Mouse (Mus musculus): ENCODE results near the gene Mcat. TPM values are rescaled to one million over a fixed set of nuclear protein-coding genes. Genes with fewer than 3 reads are reported as not detected.

Gene Mcat
- polyA plus RNA-seq, 1 experiment from 2014 or later, result 6.9 TPM

DNA sequence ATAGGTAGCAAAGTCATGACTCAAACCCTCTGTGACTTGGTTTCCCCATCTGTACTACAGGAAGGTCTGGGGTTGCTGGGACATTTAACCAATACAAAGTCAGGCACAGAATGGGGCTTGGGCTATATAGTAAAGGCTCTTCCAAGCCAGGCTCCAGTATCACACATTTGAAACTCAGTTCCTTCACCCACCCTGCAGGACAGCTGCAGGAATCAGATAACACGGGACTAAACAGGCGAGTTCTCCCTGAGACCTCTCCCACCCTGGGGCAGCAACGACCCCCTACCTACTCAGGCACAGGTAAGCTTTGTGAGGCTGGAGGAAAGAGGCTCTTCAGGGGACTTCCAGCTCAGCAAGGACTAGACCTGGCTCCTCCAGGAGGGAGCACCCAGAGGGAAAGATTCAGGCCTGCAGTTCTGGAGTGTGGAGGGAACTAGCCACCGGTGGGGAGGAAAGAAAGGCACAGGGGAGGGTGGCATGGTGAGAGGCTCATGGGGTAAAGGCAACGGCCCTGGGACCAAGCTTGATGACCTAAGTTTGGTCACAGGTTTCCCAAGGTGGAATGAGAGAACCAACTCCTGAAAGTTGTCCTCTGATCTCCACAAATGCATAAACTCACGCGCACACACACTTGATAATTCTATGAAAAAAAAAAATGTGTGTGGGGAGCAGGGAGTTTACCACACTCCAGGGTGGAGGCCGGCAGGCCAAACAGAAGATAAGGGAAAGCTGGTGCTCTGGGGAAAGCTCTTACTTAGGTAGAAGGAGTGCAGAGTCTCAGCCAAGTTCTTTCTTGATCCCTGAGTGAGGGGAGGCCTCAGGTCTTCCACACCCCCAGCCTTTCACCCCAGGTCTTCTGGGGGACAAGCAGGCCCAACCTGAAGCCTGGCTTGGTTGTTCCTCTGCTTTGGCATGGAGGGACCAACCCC lies 28.9 kb upstream of the Mcat start:
- Histone ChIP-seq H3K36me3 (ENCODE audit: inconsistent target) (no peaks in the 10 kb centered on the region), H3K79me2 (ENCODE audit: inconsistent target) (peaks cover 21% of the 10 kb centered on the region; the same call in 1 of the 2 replicates), H3K4me3 (ENCODE audit: inconsistent target) (no peak overlapping the region), H3K27ac (no peak overlapping the region)
- 89% methylated on average over 8 of the region's 8 CpGs for WGBS (ENCODE audit: missing documents)

DNA sequence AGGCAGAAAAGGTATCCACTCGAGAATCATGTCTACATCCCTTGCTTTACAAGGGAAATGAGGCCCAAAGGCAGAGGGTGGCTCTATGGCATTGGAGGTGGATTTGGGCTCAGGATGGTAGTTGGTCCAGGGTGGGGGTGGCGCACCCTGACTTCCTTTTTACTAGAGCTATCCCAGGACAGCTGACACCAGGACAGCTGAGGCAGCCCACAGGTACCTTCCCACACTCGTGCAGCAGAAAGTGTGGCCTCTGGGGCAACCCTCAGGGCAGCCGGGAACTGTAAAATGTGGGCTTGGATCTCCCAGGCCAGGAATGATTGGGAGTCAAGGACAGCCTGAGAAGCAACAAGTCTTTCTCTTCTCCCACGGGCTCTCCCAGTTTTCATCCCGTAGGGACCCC lies 28.2 kb upstream of the Mcat start:
- no peak overlapping the region for H3K27ac ChIP-seq
- H3K79me2 ChIP-seq (ENCODE audit: inconsistent target), result peaks cover 21% of the 10 kb centered on the region; the same call in 1 of the 2 replicates
- H3K36me3 ChIP-seq (ENCODE audit: inconsistent target), result peaks cover 5% of the 10 kb centered on the region; the same call in 1 of the 2 replicates
- no peak overlapping the region for H3K4me3 ChIP-seq (ENCODE audit: inconsistent target)
- 93% methylated on average over 6 of the region's 6 CpGs for WGBS (ENCODE audit: missing documents)

DNA sequence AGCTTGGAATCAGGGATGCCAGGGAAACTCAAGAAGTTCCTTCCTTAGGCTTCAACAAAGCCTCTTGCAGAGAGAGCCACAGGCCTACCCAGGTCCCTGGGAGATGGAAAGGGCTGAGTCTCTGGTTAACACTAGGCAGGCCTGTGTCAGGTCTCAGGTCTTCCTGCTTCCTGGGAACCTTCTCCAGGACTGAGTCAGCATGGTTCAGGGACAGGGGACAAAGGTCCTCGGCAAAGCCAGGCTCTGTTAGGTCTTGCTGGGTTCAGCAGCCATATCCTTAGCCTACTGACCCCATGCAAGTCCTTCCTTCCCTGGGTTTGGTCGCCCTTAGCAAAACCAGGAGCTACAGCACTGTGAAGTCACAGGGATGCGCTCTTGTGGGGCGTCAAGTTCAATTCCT lies 27.3 kb upstream of the Mcat start:
- WGBS (ENCODE audit: missing documents), result 95% methylated on average over 4 of the region's 4 CpGs
- H3K36me3 ChIP-seq (ENCODE audit: inconsistent target), result peaks cover 14% of the 10 kb centered on the region; the same call in 1 of the 2 replicates
- peaks cover 21% of the 10 kb centered on the region; the same call in 1 of the 2 replicates for H3K79me2 ChIP-seq (ENCODE audit: inconsistent target)
- H3K27ac ChIP-seq, result no peak overlapping the region
- H3K4me3 ChIP-seq (ENCODE audit: inconsistent target), result no peak overlapping the region

DNA sequence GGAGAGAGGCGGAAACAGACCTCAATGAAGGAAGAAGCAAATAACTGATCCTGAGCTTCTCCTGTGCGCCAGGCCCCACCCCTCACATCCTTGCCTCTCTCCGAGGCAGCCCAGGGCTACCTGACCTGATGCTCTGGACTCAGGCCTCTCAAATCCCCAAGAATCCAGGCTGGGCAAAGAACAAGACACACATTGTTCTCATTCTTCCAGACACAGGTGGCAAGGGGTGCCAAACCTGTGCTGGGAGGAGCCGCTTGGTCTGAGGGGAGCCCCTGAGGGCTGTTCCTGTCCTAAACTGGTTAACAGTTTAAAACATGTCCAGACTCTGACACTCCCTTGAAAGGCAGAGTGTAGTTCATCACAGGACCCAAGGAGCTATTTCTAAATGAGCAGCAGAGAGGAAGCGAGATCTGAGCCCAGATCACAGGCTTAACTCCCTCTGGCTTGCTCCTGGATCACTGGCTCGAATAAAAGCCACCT lies 21.2 kb upstream of the Mcat start:
- H3K4me3 ChIP-seq (ENCODE audit: inconsistent target), result no peak overlapping the region
- H3K27ac ChIP-seq, result no peak overlapping the region
- 96% methylated on average over 6 of the region's 6 CpGs for WGBS (ENCODE audit: missing documents)
- no peaks in the 10 kb centered on the region for H3K79me2 ChIP-seq (ENCODE audit: inconsistent target)
- H3K36me3 ChIP-seq (ENCODE audit: inconsistent target), result peaks cover 28% of the 10 kb centered on the region; the same call in 1 of the 2 replicates

DNA sequence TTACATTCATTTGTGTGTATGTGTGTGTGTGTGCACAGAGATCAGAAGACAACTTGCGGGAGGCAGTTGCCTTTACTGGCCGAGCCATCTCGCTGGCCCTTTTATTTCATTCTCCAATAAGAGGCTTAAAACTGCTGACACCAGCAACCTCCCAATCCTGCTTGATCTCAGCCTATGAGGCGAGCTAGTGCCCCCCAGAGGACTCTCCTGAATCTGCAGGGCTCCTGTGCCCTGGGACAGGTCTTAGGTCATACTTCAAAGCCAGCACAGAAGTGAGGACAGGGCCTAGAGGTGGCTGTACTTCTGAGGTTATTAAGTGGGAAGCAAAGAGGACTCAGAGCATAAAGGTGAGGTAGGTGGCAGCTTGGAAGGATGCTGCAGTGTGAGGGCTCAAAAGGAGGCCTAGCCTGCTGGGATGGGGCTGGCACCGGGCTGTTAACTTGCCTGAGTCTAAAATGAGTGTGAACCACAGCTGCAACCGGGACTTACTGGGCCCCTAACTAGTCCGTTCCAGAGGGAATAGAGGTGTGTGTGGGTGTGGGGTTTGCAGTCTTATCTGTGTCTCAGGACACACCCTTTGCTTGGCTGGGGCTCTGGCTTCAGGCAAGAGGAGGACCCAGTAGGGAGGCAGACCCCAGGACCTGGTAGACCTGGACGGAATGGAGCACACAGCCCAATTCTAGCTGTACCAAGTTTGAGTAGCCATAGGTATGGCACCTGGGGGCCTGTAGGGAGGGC lies 20.0 kb upstream of the Mcat start:
- 87% methylated on average over 8 of the region's 8 CpGs for WGBS (ENCODE audit: missing documents)
- Histone ChIP-seq H3K36me3 (ENCODE audit: inconsistent target) (peaks cover 28% of the 10 kb centered on the region; the same call in 1 of the 2 replicates), H3K4me3 (ENCODE audit: inconsistent target) (no peak overlapping the region), H3K27ac (no peak overlapping the region), H3K79me2 (ENCODE audit: inconsistent target) (no peaks in the 10 kb centered on the region)

DNA sequence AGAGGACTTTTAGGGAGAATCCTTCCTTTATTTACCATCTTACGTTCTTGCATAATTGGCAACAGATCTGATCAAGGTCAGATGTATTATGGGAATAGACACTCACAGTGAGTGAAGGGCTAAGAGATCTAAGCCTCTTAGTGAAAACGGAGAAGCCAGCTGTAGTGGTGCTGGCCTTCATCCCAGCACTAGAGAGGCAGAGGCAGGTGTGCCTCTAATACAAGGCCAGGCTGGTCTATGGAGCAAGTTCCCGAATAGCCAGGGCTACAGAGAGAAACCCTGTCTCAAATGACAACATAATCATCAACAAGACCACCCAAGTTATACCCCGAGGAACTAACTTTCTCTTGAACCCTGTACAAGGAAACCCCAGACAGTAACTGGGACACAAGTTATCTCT lies 19.3 kb upstream of the Mcat start:
- Histone ChIP-seq H3K4me3 (ENCODE audit: inconsistent target) (no peak overlapping the region), H3K79me2 (ENCODE audit: inconsistent target) (no peaks in the 10 kb centered on the region), H3K36me3 (ENCODE audit: inconsistent target) (peaks cover 28% of the 10 kb centered on the region; the same call in 1 of the 2 replicates), H3K27ac (no peak overlapping the region)
- WGBS (ENCODE audit: missing documents), result 96% methylated on average over 4 of the region's 4 CpGs

DNA sequence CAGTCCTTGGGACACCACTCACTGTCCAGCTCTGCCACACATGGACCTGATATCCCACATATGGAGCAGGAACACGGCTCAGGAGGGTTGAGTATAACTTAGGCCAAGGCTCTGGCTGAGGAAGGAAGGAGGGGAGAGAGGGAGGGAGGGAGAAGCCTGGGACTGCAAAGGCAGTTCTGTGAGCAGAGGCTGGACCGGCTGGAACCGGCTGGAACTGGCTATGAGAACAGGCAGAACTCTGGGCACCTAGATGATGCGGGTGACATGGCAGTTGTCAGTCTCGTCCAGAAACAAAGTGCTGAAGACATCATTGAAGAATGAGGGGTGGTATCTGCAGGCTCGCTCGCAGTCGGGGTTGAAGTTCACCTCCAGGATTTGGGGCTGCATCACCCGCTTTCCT lies 13.1 kb upstream of the Mcat start:
- H3K27ac ChIP-seq, result no peak overlapping the region
- no peaks in the 10 kb centered on the region for H3K79me2 ChIP-seq (ENCODE audit: inconsistent target)
- 93% methylated on average over 9 of the region's 9 CpGs for whole genome bisulfite sequencing (ENCODE audit: missing documents)
- peaks cover 46% of the 10 kb centered on the region for H3K36me3 ChIP-seq (ENCODE audit: inconsistent target)
- no peak overlapping the region for H3K4me3 ChIP-seq (ENCODE audit: inconsistent target)

DNA sequence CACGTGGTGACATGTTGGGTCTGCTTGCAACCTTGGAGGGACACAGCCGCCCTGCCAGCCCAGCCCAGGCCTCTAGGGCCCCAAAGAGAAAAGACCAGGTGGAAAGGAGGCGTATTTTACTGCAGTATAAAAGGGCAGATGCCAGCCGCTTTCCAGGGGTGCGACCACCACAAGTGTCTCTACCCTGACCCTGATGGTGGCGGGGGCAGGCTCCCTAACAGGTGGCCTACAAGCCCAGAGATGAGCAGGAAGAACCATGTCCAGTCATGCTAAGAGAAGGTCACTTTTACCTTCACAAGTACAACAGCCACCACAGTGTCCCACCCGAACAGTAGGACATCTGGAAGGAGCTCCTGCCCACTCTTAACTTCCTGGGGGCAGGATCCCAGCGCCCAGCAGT lies 12.0 kb upstream of the Mcat start:
- 98% methylated on average over 8 of the region's 8 CpGs for WGBS (ENCODE audit: missing documents)
- H3K27ac ChIP-seq, result no peak overlapping the region

DNA sequence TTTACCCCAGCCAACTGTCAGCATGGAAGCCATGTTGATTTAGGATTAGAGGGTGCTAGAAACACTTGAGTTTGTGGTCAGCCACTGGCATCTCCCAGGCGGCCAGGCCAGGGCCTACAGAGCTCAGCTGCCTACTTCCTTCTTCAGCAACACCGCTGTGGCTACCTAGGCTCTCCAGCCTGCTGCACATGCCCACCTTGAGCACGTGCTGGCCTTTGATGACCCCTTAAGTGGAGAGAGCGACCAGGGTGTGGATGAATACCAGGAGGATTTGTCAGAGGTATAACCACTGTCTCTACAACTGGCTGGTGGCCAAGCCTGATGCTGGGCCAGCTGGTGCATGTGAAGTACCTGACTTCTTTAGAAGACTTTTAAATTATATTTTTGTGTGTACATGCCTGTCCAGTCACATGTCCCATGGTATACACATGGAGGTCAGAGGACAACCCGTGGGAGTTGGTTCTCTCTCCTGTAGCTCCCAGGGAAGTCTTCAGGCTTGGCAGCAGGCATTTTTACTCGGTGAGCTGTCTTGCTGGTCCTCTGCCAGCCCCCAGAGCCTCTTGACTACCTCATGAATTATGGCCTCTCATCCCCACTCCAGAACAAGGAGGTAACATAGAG lies 11.3 kb upstream of the Mcat start:
- no peak overlapping the region for H3K27ac ChIP-seq
- peaks cover 49% of the 10 kb centered on the region for H3K36me3 ChIP-seq (ENCODE audit: inconsistent target)
- peaks cover 16% of the 10 kb centered on the region for H3K79me2 ChIP-seq (ENCODE audit: inconsistent target)
- no peak overlapping the region for H3K4me3 ChIP-seq (ENCODE audit: inconsistent target)
- 86% methylated on average over 6 of the region's 6 CpGs for WGBS (ENCODE audit: missing documents)

More for the DNA sequence above, 12.0 kb upstream of the Mcat start:
- Histone ChIP-seq H3K36me3 (ENCODE audit: inconsistent target) (peaks cover 54% of the 10 kb centered on the region), H3K4me3 (ENCODE audit: inconsistent target) (no peak overlapping the region), H3K79me2 (ENCODE audit: inconsistent target) (peaks cover 9% of the 10 kb centered on the region; the same call in 1 of the 2 replicates)

DNA sequence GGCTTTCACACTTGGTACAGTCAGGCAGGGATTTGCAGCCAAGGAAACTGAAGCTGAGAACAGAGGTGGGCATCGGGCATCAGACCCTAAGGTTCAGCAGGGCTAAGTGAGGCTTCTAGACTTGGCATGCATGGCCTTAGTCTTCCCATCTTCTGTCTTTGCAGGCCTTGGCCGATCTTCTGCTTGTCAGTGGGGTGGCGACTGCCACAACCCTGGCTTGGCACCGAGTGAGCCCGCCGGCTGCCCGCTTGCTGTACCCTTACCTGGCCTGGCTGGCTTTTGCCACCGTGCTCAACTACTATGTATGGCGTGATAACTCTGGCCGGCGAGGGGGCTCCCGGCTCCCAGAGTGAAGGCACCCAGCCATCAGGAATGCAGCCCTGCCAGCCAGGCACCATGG lies 10.0 kb upstream of the Mcat start:
- Histone ChIP-seq H3K79me2 (ENCODE audit: inconsistent target) (peaks cover 29% of the 10 kb centered on the region), H3K4me3 (ENCODE audit: inconsistent target) (no peak overlapping the region), H3K36me3 (ENCODE audit: inconsistent target) (peaks cover 49% of the 10 kb centered on the region), H3K27ac (no peak overlapping the region)
- WGBS (ENCODE audit: missing documents), result 98% methylated on average over 12 of the region's 12 CpGs

DNA sequence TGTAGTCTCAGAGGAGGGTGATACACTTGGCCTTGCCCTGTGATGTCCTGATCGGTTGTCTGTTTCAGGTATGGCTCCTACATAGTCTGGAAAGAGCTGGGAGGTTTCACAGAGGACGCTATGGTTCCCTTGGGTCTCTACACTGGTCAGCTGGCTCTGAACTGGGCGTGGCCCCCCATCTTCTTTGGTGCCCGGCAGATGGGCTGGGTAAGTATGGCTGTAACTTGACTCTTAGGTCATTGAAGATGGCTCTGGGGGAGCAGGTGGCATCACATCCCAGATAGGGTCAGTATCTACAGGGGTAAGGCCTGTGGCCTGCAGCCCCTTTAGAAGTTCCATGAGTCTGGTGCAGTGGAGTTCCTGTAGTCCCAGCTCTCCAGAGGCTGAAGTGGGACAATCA lies 8.5 kb upstream of the Mcat start:
- Histone ChIP-seq H3K36me3 (ENCODE audit: inconsistent target) (peaks cover 49% of the 10 kb centered on the region), H3K4me3 (ENCODE audit: inconsistent target) (no peak overlapping the region), H3K79me2 (ENCODE audit: inconsistent target) (peaks cover 43% of the 10 kb centered on the region), H3K27ac (no peak overlapping the region)
- 95% methylated on average over 4 of the region's 4 CpGs for WGBS (ENCODE audit: missing documents)

DNA sequence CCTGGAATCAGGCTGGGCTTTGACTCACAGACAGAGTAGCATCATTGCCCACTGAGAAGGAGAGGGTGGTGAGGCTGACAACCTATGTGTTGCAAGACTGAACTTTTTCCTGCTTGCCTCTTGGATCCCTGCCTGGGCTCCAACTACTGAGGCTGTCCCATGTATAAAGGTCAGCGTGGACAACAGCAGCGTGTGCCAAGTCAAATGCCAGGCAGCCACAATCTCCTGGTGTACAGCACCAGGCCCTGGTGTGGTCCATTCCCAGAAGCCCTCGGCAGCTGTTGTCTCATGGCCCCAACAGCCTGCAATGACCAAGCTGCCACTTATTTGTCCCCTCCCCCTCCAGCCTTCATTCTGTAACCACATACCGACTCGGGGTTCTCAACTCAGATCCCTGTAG lies 8.0 kb upstream of the Mcat start:
- no peak overlapping the region for H3K4me3 ChIP-seq (ENCODE audit: inconsistent target)
- H3K36me3 ChIP-seq (ENCODE audit: inconsistent target), result peaks cover 49% of the 10 kb centered on the region
- H3K27ac ChIP-seq, result no peak overlapping the region
- WGBS (ENCODE audit: missing documents), result 86% methylated on average over 5 of the region's 5 CpGs
- peaks cover 48% of the 10 kb centered on the region for H3K79me2 ChIP-seq (ENCODE audit: inconsistent target)

DNA sequence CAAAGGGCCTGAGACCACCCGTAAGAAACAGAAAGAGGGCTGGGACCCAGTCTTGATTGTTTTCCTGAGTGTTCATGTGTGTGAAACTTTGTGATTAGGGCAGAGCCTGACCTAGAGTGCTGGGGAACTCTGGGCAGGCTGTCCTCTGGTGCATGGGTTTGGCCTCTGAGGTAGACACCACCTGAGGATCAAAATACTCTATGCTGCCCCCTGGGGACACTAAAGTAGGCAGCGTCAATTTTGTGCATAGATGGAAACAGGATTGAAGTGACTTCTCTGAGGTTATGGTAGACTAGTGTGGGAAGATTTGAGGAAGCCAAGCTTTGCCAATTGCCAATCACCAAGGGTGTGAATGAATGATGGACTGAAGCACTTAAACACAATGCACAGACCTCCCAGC lies 7.1 kb upstream of the Mcat start:
- peaks cover 58% of the 10 kb centered on the region for H3K79me2 ChIP-seq (ENCODE audit: inconsistent target)
- peaks cover 42% of the 10 kb centered on the region for H3K36me3 ChIP-seq (ENCODE audit: inconsistent target)
- no peak overlapping the region for H3K27ac ChIP-seq
- 69% methylated on average over 2 of the region's 2 CpGs for WGBS (ENCODE audit: missing documents)
- H3K4me3 ChIP-seq (ENCODE audit: inconsistent target), result no peak overlapping the region

DNA sequence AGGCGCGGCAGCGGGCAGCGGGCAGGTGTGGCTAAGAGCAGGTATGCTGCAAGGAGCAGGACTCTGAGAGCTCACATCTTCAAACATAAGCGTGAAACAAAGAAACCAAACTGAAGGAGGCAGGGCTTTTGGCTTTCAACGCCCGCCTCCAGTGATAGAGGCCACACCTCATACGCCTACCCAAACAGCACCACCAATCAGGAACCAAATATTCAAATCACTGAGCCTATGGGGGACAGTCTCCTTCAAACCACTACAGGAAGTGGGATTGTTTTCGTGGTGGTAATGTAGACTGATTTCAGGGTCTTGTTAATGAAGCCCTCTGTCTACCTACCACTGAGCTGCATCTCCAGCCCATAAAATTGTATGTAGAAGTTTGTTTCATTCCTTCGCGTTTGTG lies 6.1 kb upstream of the Mcat start:
- Histone ChIP-seq H3K4me3 (ENCODE audit: inconsistent target) (no peak overlapping the region), H3K27ac (no peak overlapping the region), H3K79me2 (ENCODE audit: inconsistent target) (peaks cover 68% of the 10 kb centered on the region), H3K36me3 (ENCODE audit: inconsistent target) (peaks cover 32% of the 10 kb centered on the region)
- WGBS (ENCODE audit: missing documents), result 84% methylated on average over 11 of the region's 11 CpGs

All from macrophage (primary cell).